Mouse (Mus musculus) G1E (cell line): ENCODE data around the gene Dock8.

Experiments
- CTCF ChIP-seq: IDR thresholded peaks from 2 replicates; pipeline ENCODE4 v1.5.1; 2012; ENCODE audit warnings: low read depth, low read length, inconsistent platforms, mixed read lengths
- GATA1 ChIP-seq: IDR thresholded peaks from 2 replicates; pipeline ENCODE4 v1.6.1; 2012; ENCODE audit warnings: borderline replicate concordance, low read length, inconsistent platforms, mixed read lengths
- POLR2AphosphoS5 ChIP-seq: IDR thresholded peaks from 2 replicates; pipeline ENCODE4 v1.6.1; 2012; ENCODE audit warnings: low read depth, low read length, inconsistent platforms; ENCODE audit not compliant: insufficient replicate concordance
- TAL1 ChIP-seq: conservative IDR thresholded peaks from 2 replicates; pipeline ENCODE4 v1.6.1; 2012; ENCODE audit warnings: low read depth, low read length, inconsistent platforms, mixed read lengths

GRCm38 (mm10) chr19:25123031-25123430 is 123.7 kb downstream of the Dock8 start:
- TF ChIP-seq CTCF (no peak), POLR2AphosphoS5 (no peak), GATA1 (no peak), TAL1 (no peak)
